Mouse (Mus musculus) heart, postnatal 0 days (tissue): ENCODE measurements around the gene Gimap1.

ENCODE experiments used
- CTCF ChIP-seq: IDR thresholded peaks from 2 replicates; pipeline ENCODE4 v1.5.1; 2016; ENCODE audit warnings: antibody characterized with exemption, control low read depth, low read depth
- EP300 ChIP-seq: IDR thresholded peaks from 2 replicates; pipeline ENCODE4 v1.6.1; 2016; ENCODE audit warnings: antibody characterized with exemption, low read depth

- TF ChIP-seq EP300, result no peak
- no peak for TF ChIP-seq CTCF
Observed at GRCm38 (mm10) chr6:48764496-48764895, 25.6 kb downstream of the Gimap1 start.
